Mouse (Mus musculus) liver, embryonic 13.5 days (tissue): ENCODE measurements around the gene Sec24d. TPM values are rescaled to one million over a fixed set of nuclear protein-coding genes. Genes with fewer than 3 reads are reported as not detected.

Experiments
- ATAC-seq: fragments of 200-750 bp; cut with Nextera tagmentation; 2 replicates; pipeline ENCODE4 v1.8.0; 2017; ENCODE audit warnings: low read depth, mild to moderate bottlenecking, moderate number of reproducible peaks, moderate library complexity
- DNase-seq: peaks from one replicate; pipeline ENCODE4 v3.0.0; 2022
- H3K27ac ChIP-seq: fragments of 300-500 bp; sonication (generic); 2 replicates; pipeline ENCODE4 v1.5.1; 2015; ENCODE audit warnings: moderate library complexity, mild to moderate bottlenecking, inconsistent platforms
- H3K27me3 ChIP-seq: fragments of 300-500 bp; sonication (generic); 2 replicates; pipeline ENCODE4 v1.6.1; 2015; ENCODE audit warnings: mild to moderate bottlenecking, inconsistent platforms
- H3K36me3 ChIP-seq: fragments of 300-500 bp; sonication (generic); 2 replicates; pipeline ENCODE4 v1.6.1; 2015; ENCODE audit warnings: mild to moderate bottlenecking, inconsistent platforms
- H3K4me1 ChIP-seq: fragments of 300-500 bp; sonication (generic); replicated peaks from 2 replicates; pipeline ENCODE4 v1.6.1; 2015; ENCODE audit warnings: inconsistent platforms
- H3K4me2 ChIP-seq: fragments of 300-500 bp; sonication (generic); 2 replicates; pipeline ENCODE4 v1.6.1; 2015; ENCODE audit warnings: inconsistent platforms, mild to moderate bottlenecking, moderate library complexity
- H3K4me3 ChIP-seq: fragments of 300-500 bp; sonication (generic); replicated peaks from 2 replicates; pipeline ENCODE4 v1.5.1; 2015; ENCODE audit warnings: mild to moderate bottlenecking, inconsistent platforms
- H3K9ac ChIP-seq: fragments of 300-500 bp; sonication (generic); 2 replicates; pipeline ENCODE4 v1.6.1; 2015; ENCODE audit warnings: mild to moderate bottlenecking, inconsistent platforms
- H3K9me3 ChIP-seq: fragments of 300-500 bp; sonication (generic); replicated peaks from 2 replicates; pipeline ENCODE4 v1.6.1; 2016; ENCODE audit warnings: inconsistent platforms
- WGBS: fragments of 180-500 bp; shearing (Covaris S2); methylation state at CpG from one replicate; pipeline ENCODE4 v1.1.7; 2015; ENCODE audit not compliant: insufficient replicate concordance; 5-methylcytosine and 5-hydroxymethylcytosine counted together
- polyA plus RNA-seq: library from polyadenylated mRNA; unstranded; fragments of >200 nt; fragmentation: Nextera tagmentation; extraction: Ambion mirVana; gene quantifications from 2 replicates; pipeline ENCODE4 v1.2.1, GENCODE M21; 2015

Sec24d gene
- polyA plus RNA-seq, 1 experiment from 2014 or later, result 14.1 TPM

DNA sequence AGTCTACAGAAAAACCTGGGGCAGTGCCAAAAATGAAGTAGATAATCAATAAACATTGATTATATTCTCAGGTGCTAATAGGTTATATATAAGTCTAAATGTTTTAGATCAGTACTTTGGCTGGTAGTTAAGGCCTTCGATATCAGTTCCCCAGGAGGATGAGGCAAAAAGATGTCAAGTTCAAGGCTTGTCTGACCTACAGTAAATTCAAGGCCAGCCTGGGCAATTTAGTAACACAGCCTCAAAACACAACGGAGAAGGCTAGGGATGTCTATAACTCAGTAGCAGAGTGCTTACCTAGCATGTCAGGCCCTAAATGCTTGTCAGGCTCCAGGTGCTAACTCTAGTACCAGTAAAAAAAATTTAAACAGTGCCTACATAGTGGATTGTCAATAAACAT, 34.3 kb downstream of the Sec24d start:
- 72% methylated on average over 2 of the region's 2 CpGs for WGBS
- H3K9ac ChIP-seq, result no peak overlapping the region
- H3K4me2 ChIP-seq, result no peak overlapping the region
- no peaks in the 10 kb centered on the region for H3K4me1 ChIP-seq
- no peaks in the 10 kb centered on the region for H3K27me3 ChIP-seq
- peaks cover 26% of the 10 kb centered on the region; the same call in 1 of the 2 replicates for H3K36me3 ChIP-seq
- no peak overlapping the region for H3K4me3 ChIP-seq
- ATAC-seq, result no peak
- no peak for DNase-seq
- H3K27ac ChIP-seq, result no peak overlapping the region
- H3K9me3 ChIP-seq, result no peaks in the 10 kb centered on the region

DNA sequence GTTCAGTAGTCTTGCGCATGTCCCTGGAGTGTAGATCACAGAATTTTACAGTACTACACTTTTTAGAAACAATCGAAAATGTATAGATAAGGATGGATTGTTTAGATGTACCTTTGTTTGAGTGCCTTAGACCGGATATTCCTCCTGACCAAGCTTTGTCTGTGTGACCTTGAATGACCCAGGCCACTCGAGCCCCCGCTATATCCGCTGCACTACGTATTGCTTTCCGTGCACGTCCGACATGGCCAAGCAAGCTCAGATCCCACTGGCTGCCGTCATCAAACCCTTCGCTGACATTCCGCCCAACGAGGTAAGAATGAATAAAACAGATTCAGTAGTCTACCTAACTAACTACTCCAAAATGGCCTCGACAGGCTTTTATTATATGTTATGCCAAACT, 38.4 kb downstream of the Sec24d start:
- Histone ChIP-seq H3K9me3 (no peaks in the 10 kb centered on the region), H3K36me3 (peaks cover 24% of the 10 kb centered on the region; the same call in 1 of the 2 replicates), H3K4me2 (no peak overlapping the region), H3K9ac (no peak overlapping the region), H3K4me1 (no peaks in the 10 kb centered on the region), H3K27ac (no peak overlapping the region), H3K4me3 (no peak overlapping the region), H3K27me3 (no peaks in the 10 kb centered on the region)
- DNase-seq, result no peak
- ATAC-seq, result no peak
- 80% methylated on average over 15 of the region's 15 CpGs for WGBS

DNA sequence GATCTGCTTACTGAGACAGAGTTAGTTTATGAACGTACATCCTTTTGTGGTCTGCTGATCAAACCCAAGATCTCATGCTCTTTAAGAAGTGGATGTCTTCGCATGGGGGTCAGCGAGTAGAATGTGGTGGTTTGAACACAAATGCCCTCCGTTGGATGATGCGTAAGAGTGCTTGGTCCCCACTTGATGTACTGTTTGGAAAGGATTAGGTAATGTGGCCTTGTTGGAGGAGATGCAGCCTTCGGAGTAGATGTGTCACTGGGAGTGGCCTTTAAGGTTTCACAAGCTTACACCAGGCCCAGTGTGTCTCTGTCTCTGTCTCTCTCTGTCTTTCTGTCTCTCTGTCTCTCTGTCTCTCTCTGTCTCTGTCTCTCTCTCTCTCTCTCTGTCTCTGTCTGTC, 40.2 kb downstream of the Sec24d start:
- DNase-seq (no peak), ATAC-seq (no peak)
- H3K9me3 ChIP-seq, result no peaks in the 10 kb centered on the region
- H3K36me3 ChIP-seq, result peaks cover 14% of the 10 kb centered on the region; the same call in 1 of the 2 replicates
- WGBS, result 73% methylated on average over 6 of the region's 6 CpGs
- H3K4me2 ChIP-seq, result no peak overlapping the region
- H3K4me3 ChIP-seq, result no peak overlapping the region
- no peak overlapping the region for H3K27ac ChIP-seq
- no peak overlapping the region for H3K9ac ChIP-seq
- H3K27me3 ChIP-seq, result no peaks in the 10 kb centered on the region
- no peaks in the 10 kb centered on the region for H3K4me1 ChIP-seq

DNA sequence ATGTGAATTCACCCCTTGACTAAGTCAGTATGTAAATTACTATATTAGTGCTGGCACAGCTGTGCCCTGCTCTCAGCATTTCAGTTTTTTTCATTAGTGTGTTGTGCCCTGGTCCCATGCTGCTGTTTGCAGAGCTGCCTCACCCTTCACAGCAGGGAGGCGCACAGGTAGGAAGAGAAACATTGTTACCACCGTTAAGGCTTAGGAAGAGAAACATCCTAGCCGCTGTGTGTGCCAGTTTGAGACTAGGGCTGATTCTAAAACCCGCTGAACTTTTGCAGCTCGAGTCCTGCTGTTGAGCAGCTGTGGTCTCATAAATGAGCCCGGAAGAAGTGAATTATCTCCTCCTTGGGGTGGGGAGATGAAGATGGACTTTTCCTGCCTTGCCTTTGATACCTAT, 41.9 kb downstream of the Sec24d start:
- no peak overlapping the region for H3K9ac ChIP-seq
- no peaks in the 10 kb centered on the region for H3K9me3 ChIP-seq
- no peak overlapping the region for H3K27ac ChIP-seq
- H3K4me3 ChIP-seq, result no peak overlapping the region
- no peak overlapping the region for H3K4me2 ChIP-seq
- ATAC-seq, result no peak
- H3K27me3 ChIP-seq, result no peaks in the 10 kb centered on the region
- 0 out of 2 replicates have a peak, but pooled peaks cover 11% of the 10 kb centered on the region for H3K36me3 ChIP-seq
- no peaks in the 10 kb centered on the region for H3K4me1 ChIP-seq
- WGBS, result 69% methylated on average over 6 of the region's 6 CpGs
- no peak for DNase-seq

DNA sequence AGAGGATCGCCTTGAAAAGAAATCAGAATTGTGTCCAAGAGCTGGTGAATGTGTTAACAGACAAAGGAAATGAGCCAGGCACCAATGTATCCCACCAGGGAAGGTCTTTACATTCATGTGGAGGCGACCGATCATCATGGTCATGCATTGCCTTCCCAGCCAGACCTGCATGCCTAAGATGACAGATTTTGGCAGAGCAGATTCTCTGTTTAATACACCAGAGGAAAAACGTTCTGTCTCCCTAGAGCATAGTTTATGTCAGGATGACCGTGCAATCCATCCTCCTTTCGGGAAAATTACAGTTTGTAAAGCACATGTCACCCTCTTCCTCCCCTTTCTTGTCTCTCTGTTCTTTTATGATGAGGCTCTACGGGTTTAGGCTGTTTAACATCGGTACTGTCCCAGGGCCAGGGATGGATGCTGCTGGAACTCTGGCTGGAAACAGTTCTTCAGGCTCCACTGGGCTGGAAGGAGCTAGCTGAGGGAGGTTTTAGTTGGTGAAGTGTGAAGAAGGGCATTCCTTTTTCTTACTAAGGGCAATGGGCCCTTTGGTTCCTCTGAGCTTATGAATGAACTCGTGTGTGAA, 45.3 kb downstream of the Sec24d start:
- Histone ChIP-seq H3K27ac (no peak overlapping the region), H3K4me3 (no peak overlapping the region), H3K9ac (no peak overlapping the region), H3K27me3 (no peaks in the 10 kb centered on the region), H3K36me3 (0 out of 2 replicates have a peak, but pooled peaks cover under 1% of the 10 kb centered on the region), H3K4me2 (no peak overlapping the region), H3K9me3 (no peaks in the 10 kb centered on the region), H3K4me1 (no peaks in the 10 kb centered on the region)
- ATAC-seq (no peak), DNase-seq (no peak)
- 67% methylated on average over 9 of the region's 9 CpGs for WGBS

DNA sequence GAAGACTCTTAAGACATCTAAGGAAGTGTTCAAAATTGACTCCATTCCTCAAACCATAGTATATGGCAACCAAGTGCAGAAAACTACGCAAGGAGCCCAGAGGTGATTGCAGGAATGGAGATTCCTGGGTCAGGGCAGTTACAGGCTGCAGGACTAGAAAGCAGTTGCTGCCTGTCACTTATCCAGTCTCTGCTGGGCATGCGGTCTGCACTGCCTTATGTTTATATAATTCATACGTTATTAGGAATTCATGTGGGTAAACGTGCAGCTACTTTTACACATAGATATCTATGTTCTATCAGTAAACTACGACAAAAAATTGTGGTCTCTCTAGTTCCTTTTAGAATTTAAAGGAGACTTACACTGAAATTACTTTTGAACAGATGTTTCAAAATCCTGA, 46.2 kb downstream of the Sec24d start:
- DNase-seq (no peak), ATAC-seq (no peak)
- Histone ChIP-seq H3K36me3 (no peaks in the 10 kb centered on the region), H3K4me2 (no peak overlapping the region), H3K4me1 (no peaks in the 10 kb centered on the region), H3K4me3 (no peak overlapping the region), H3K27ac (no peak overlapping the region), H3K9me3 (no peaks in the 10 kb centered on the region), H3K27me3 (no peaks in the 10 kb centered on the region), H3K9ac (no peak overlapping the region)
- 61% methylated on average over 5 of the region's 5 CpGs for WGBS

DNA sequence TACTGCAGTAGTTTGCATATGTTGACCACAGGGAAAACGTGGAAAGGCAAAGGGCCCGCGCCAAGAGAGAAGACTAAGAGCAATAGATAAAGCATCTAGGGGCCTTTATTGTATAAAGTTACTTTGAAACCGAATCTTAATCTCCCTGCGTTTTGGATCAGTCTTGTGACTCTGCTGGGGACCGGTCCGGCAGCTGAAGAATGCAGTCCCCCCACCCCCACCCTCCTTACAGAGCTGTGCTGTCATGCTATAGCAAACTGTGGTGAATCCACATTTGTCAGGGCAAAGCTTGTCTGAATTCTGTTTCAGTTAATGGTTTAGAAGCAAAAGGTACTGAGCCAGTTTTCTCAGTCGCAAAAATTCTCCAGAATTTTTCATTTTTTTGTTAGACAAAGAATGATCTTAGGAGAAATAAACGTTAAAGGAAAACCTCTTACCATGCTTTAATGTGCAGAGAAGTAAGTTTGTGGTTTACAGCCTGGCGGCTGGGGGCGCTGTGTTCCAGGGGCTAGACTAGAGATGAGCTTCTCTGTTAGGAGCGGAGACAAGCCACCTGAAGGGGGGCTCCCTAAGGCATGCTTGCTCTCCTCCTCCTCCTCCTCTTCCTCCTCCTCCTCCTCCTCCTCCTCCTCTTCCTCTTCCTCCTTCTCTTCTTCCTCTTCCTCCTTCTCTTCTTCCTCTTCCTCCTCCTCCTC, 46.8 kb downstream of the Sec24d start:
- H3K4me1 ChIP-seq, result no peaks in the 10 kb centered on the region
- no peak overlapping the region for H3K4me2 ChIP-seq
- no peak overlapping the region for H3K27ac ChIP-seq
- no peak overlapping the region for H3K4me3 ChIP-seq
- no peaks in the 10 kb centered on the region for H3K36me3 ChIP-seq
- DNase-seq (no peak), ATAC-seq (no peak)
- no peaks in the 10 kb centered on the region for H3K9me3 ChIP-seq
- WGBS, result 46% methylated on average over 12 of the region's 12 CpGs
- H3K9ac ChIP-seq, result no peak overlapping the region
- no peaks in the 10 kb centered on the region for H3K27me3 ChIP-seq

DNA sequence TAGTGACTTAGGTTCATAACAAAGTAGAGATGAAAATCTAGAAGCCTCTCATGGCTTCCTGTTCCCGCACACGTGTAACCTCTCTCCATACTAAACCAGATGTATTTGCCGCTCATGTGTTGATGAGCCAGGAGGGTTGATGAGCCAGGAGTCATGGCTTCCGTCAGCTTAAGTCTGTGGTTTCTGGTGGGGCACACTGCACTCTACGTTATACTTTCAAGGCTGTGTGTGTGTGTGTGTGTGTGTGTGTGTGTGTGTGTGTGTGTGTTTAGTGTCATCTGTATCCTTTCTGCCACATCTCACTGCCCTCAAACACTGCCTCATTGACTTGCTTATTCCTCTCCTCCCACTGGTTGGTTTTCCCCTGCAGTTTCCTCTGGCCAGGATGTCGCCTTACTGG, 48.8 kb downstream of the Sec24d start:
- no peaks in the 10 kb centered on the region for H3K4me1 ChIP-seq
- H3K27me3 ChIP-seq, result no peaks in the 10 kb centered on the region
- no peak overlapping the region for H3K9ac ChIP-seq
- no peak overlapping the region for H3K27ac ChIP-seq
- DNase-seq, result no peak
- WGBS, result 47% methylated on average over 6 of the region's 6 CpGs
- no peaks in the 10 kb centered on the region for H3K36me3 ChIP-seq
- no peak for ATAC-seq
- no peak overlapping the region for H3K4me2 ChIP-seq
- H3K9me3 ChIP-seq, result no peaks in the 10 kb centered on the region
- no peak overlapping the region for H3K4me3 ChIP-seq

DNA sequence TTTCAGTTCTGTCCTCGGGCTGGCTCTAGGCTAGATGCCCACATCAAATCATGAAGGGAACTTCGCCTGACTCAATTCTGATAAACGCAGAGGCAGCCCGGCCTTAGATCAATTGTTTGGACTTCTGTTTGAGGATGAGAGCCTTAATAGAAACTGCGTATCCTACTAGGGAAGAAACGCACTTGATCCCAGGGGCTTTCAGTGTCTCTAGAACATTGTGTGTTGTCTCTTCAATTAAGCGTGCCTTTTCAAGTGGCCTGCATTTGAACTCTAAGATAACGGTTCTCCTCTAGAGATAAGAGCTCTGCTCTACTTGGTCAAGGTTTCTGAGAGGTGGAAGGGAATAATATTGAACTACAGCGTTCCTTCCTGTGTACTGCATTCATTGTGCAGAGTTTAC, 49.8 kb downstream of the Sec24d start:
- Histone ChIP-seq H3K27me3 (no peaks in the 10 kb centered on the region), H3K9ac (no peak overlapping the region), H3K9me3 (no peaks in the 10 kb centered on the region), H3K4me3 (no peak overlapping the region), H3K4me1 (no peaks in the 10 kb centered on the region), H3K4me2 (no peak overlapping the region), H3K36me3 (no peaks in the 10 kb centered on the region), H3K27ac (no peak overlapping the region)
- 56% methylated on average over 9 of the region's 9 CpGs for WGBS
- ATAC-seq (no peak), DNase-seq (no peak)

DNA sequence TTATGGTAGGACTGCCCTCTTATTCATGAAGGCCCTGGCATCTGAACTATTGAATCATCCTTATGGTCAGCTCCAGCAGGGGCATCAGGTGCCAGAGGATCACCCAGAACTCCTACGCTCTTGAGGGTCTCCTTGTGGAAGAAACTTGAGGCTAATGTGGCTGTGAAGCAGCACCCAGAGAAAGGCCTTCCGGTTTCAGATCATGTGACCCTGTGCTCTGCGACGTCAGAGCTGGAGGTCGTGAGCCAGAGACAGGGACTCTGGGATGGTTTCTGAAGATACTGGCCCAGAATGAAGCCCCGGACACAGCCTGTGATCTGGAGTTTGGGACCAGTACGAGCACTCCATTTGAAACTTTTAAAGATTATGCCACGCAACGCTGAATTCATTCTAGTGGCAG, 53.1 kb downstream of the Sec24d start:
- no peak for DNase-seq
- no peak overlapping the region for H3K4me3 ChIP-seq
- 64% methylated on average over 9 of the region's 9 CpGs for WGBS
- H3K4me1 ChIP-seq, result peaks cover 2% of the 10 kb centered on the region; the same call in 1 of the 2 replicates
- no peak; the same call in 1 of the 2 replicates for ATAC-seq
- no peak overlapping the region for H3K9ac ChIP-seq
- no peaks in the 10 kb centered on the region for H3K9me3 ChIP-seq
- no peaks in the 10 kb centered on the region for H3K27me3 ChIP-seq
- H3K4me2 ChIP-seq, result no peak overlapping the region
- H3K27ac ChIP-seq, result no peak overlapping the region
- no peaks in the 10 kb centered on the region for H3K36me3 ChIP-seq

DNA sequence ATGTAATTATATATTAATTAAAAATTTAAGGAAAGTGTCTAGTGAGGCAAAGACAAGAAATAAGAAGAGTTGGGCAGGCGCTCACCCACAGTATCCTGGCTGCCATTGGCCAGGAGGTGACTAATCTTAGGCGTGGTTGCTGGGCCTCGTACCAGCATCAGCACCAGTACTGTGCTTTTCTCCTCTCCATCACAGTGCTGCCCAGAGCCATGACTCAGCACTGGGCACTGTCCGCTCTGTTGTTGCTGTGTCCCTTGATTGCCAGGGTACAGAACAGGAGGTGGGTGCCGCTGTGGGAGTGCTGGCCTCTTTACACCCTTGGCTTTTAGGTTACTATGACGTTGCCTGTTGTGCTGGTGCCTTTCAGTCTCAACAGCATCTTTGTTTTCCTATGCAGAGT, 54.4 kb downstream of the Sec24d start:
- peaks cover 2% of the 10 kb centered on the region; the same call in 1 of the 2 replicates for H3K4me1 ChIP-seq
- DNase-seq (no peak), ATAC-seq (peak; percentile 23; the same call in 1 of the 2 replicates)
- no peaks in the 10 kb centered on the region for H3K36me3 ChIP-seq
- H3K27me3 ChIP-seq, result no peaks in the 10 kb centered on the region
- H3K27ac ChIP-seq, result no peak overlapping the region
- WGBS, result 73% methylated on average over 6 of the region's 6 CpGs
- no peak overlapping the region for H3K4me2 ChIP-seq
- no peak overlapping the region for H3K4me3 ChIP-seq
- H3K9me3 ChIP-seq, result no peaks in the 10 kb centered on the region
- no peak overlapping the region for H3K9ac ChIP-seq

DNA sequence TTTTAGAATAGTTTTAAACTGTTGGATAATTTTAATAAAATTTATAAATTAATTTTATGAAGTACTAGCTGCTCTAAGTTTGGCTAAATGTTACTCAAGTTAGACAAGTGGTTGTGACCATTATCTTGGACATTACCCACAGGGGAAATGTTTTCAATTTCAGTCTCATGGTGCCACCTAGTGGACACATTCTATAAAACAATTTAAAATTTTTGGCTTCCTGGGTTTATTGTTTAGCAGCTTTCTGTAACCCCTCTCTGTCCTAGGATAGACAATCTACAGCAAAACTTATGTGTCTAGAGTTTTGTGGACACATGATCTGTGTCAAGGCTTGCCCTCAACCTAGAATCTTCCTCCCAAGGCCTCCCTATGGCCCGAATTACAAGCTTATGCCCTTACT, 54.9 kb downstream of the Sec24d start:
- ATAC-seq, result no peak

More for the DNA sequence above, 54.9 kb downstream of the Sec24d start:
- H3K27me3 ChIP-seq, result no peaks in the 10 kb centered on the region
- no peak overlapping the region for H3K4me2 ChIP-seq
- H3K36me3 ChIP-seq, result no peaks in the 10 kb centered on the region
- H3K4me1 ChIP-seq, result peaks cover 2% of the 10 kb centered on the region; the same call in 1 of the 2 replicates
- H3K27ac ChIP-seq, result no peak overlapping the region
- H3K9me3 ChIP-seq, result no peaks in the 10 kb centered on the region
- WGBS, result 19% methylated on average over 1 of the region's 1 CpGs
- no peak overlapping the region for H3K9ac ChIP-seq
- no peak overlapping the region for H3K4me3 ChIP-seq
- no peak for DNase-seq
